Mouse (Mus musculus): Measurements from ENCODE around the gene Ftsj3. TPM values are rescaled to one million over a fixed set of nuclear protein-coding genes. Genes with fewer than 3 reads are reported as not detected.
"Not testable (repeated sequence)": the region's sequence is repeated elsewhere in the genome, so short reads cannot be mapped to it uniquely, and the experiment has no call there.

The Ftsj3 gene
- polyA plus RNA-seq, 1 experiment from 2014 or later: 70.1 TPM

DNA sequence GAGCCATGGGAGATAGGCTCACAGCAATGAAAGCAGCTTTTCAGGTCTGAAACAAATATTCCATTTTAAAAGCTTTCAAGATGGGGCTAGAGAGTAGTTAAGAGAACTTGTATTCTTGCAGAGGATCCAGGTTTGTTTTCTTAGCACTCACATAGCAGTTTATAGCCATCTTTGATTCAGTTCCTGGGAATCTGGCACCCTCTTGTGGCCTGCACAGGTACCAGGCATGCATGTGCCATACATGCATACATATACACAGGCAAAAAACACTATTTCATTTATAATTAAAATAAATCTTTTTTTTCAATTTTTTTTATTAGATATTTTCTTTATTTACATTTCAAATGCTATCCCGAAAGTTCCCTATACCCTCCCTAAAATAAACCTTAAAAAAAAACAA is 9.0 kb downstream of the Ftsj3 start:
- Histone ChIP-seq H3K4me1 (replicated peaks; ENCODE audit: control insufficient read depth, insufficient read depth, low read length) (no peaks in the 10 kb centered on the region), H3K27ac (ENCODE audit: low read depth, low read length) (no peak overlapping the region), H3K27me3 (ENCODE audit: control insufficient read depth, insufficient read depth, low read length) (no peaks in the 10 kb centered on the region), H3K9ac (ENCODE audit: low read length) (no peak overlapping the region), H3K4me2 (ENCODE audit: low read depth, low read length, severe bottlenecking) (no peak overlapping the region), H3K36me3 (ENCODE audit: control insufficient read depth, insufficient read depth, low read length) (peaks cover 27% of the 10 kb centered on the region), H3K9me3 (ENCODE audit: control insufficient read depth, low read length) (no peaks in the 10 kb centered on the region), H3K4me3 (ENCODE audit: low read depth, low read length) (no peak overlapping the region)
- WGBS: 94% methylated on average over 1 of the region's 1 CpGs
- DNase-seq (ENCODE audit: low spot score): no peak
- ATAC-seq (replicated peaks; ENCODE audit: low FRiP score): no peak

DNA sequence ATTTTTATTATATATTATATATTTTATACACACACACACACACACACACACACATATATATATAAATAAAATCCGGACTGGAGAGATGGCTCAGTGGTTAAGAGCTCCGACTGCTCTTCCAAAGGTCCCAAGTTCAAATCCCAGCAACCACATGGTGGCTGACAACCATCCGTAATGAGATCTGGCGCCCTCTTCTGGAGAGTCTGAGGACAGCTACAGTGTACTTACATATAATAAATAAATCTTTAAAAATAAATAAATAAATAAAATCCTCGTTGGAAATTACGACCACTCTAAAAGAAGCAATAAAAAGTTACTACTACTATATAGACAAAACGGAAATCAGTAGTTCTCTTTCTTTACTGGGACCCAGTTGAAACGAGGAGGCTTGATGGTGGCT is 21.9 kb downstream of the Ftsj3 start:
- 83% methylated on average over 8 of the region's 8 CpGs for WGBS
- not testable (repeated sequence) for H3K4me1 ChIP-seq (replicated peaks; ENCODE audit: control insufficient read depth, insufficient read depth, low read length); DNase-seq (ENCODE audit: low spot score); H3K9me3 ChIP-seq (ENCODE audit: control insufficient read depth, low read length); H3K27ac ChIP-seq (ENCODE audit: low read depth, low read length); H3K9ac ChIP-seq (ENCODE audit: low read length); H3K4me3 ChIP-seq (ENCODE audit: low read depth, low read length); H3K4me2 ChIP-seq (ENCODE audit: low read depth, low read length, severe bottlenecking); ATAC-seq (replicated peaks; ENCODE audit: low FRiP score); H3K36me3 ChIP-seq (ENCODE audit: control insufficient read depth, insufficient read depth, low read length); H3K27me3 ChIP-seq (ENCODE audit: control insufficient read depth, insufficient read depth, low read length)

DNA sequence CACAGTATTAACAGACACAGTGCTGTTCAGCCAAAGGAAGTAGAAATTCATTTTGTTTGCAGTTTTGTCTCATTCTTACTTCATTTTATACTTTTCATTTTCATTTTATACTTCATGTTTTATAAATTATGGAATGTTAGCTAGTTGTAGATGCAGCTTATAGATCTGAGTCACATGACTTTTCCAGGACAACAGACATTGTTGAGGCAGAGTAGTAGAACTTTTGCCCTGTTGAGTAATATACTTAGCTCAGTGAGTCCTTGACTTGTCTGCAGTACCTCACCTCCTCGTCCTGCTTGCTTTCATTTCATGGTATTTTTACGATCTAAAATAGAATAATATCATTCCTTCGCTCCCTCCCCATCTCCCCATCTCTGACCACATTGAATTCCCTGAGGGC is 35.3 kb downstream of the Ftsj3 start:
- no peak overlapping the region for H3K27ac ChIP-seq (ENCODE audit: low read depth, low read length)
- peaks cover 2% of the 10 kb centered on the region; the same call in 1 of the 2 replicates for H3K4me1 ChIP-seq (replicated peaks; ENCODE audit: control insufficient read depth, insufficient read depth, low read length)
- WGBS: 96% methylated on average over 3 of the region's 3 CpGs
- ATAC-seq (replicated peaks; ENCODE audit: low FRiP score) (no peak), DNase-seq (ENCODE audit: low spot score) (no peak)
- H3K4me3 ChIP-seq (ENCODE audit: low read depth, low read length): no peak overlapping the region
- H3K9ac ChIP-seq (ENCODE audit: low read length): no peak overlapping the region
- no peaks in the 10 kb centered on the region for H3K27me3 ChIP-seq (ENCODE audit: control insufficient read depth, insufficient read depth, low read length)
- H3K9me3 ChIP-seq (ENCODE audit: control insufficient read depth, low read length): no peaks in the 10 kb centered on the region
- no peak overlapping the region for H3K4me2 ChIP-seq (ENCODE audit: low read depth, low read length, severe bottlenecking)
- H3K36me3 ChIP-seq (ENCODE audit: control insufficient read depth, insufficient read depth, low read length): no peaks in the 10 kb centered on the region; the same call in 1 of the 2 replicates

DNA sequence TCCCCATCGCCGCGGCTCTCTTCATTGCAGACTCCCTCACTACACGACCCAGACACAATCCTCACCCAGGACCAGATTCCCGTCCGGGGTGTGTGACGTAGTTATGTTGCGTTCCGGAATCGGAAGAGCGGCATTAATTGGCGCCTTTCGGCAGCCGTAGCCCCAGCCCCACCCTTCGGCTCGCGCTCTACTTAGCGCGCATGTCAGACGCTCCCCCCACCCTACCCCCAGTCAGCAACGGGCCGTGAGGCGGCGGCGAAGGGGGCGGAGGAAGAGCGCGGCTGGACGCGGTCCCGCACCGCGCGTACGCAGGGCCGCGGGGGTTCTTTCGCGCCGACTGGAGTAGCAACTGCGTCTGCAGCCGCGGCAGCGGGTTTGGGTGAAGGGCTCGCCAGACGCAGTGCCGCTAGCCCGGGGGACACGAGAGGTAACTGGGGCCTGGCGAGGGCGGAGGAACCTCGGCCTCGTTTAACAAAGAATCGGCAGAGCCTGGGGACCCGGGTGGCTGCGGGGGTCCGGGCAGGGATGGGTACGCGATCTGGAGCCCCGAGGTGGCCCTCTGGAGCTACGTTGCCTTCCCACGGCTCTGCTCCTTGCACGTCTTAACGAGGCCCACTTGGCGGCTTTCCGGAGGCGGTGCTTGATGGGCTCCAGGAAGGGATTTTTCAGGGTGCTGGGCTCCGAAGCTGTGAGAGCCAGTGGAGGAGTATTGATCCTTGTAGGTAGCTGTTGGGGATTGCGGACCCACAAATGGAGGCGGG is 39.0 kb downstream of the Ftsj3 start, which contains the start of gene Ddx42:
TSS of gene Ddx42 (plus strand) at position 197 of the 761 bp plus-strand sequence.
- no peaks in the 10 kb centered on the region for H3K9me3 ChIP-seq (ENCODE audit: control insufficient read depth, low read length)
- peak within 1 kb of the TSS; percentile 98 for H3K4me3 ChIP-seq (ENCODE audit: low read depth, low read length)
- peak within 1 kb of the TSS; percentile 74 for H3K4me2 ChIP-seq (ENCODE audit: low read depth, low read length, severe bottlenecking)
- peak within 1 kb of the TSS; percentile 92 for H3K9ac ChIP-seq (ENCODE audit: low read length)
- H3K4me1 ChIP-seq (replicated peaks; ENCODE audit: control insufficient read depth, insufficient read depth, low read length): peaks cover 7% of the 10 kb centered on the region; the same call in 1 of the 2 replicates
- DNase-seq (ENCODE audit: low spot score): peak; percentile 95
- no peaks in the 10 kb centered on the region for H3K36me3 ChIP-seq (ENCODE audit: control insufficient read depth, insufficient read depth, low read length)
- WGBS: under 1% methylated on average over 70 of the region's 70 CpGs
- peak within 1 kb of the TSS; percentile 94 for H3K27ac ChIP-seq (ENCODE audit: low read depth, low read length)
- peak; percentile 94 for ATAC-seq (replicated peaks; ENCODE audit: low FRiP score)
- no peaks in the 10 kb centered on the region for H3K27me3 ChIP-seq (ENCODE audit: control insufficient read depth, insufficient read depth, low read length)

DNA sequence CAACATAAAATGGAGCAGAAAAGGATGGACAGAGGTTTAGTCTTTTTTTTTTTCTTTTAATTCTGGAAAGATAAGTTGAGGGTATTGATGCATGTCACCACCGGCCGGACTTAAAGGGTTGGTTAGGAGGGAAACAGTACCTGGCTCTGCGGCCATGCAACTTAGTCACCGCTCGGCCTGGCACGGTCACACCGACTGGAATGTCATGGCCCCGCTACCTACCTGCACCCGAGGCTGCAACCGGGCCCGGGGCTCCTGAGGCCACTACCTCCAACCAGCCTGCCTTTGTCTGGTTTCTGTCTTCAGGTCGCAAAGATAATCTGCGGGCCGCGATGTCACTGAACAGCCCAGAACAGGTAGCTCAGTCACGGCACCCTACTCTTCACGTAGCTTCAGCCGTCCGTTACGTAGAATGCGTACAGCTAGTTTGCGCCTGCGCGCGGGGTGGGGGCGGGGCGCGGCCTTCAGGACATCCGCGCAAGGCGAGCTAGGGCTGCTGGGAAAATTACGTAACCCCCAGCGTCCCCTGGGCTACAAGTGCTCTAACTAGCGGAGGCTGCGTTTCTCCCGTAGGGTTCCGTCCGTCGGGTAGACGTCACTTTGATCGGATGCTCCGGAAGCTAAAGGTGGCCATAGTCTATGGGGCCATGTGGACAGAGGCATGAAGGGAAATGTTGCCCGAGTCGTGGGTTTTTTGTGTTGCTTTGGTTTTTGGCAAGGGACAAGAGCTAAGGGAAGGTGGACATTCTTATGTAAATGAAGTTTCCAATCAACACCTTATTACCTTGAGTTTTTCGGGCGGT is 39.8 kb downstream of the Ftsj3 start, which contains the start of gene Ccdc47:
TSS of gene Ccdc47 (minus strand) at position 418 of the 803 bp plus-strand sequence.
- Histone ChIP-seq H3K9ac (ENCODE audit: low read length) (peak within 1 kb of the TSS; percentile 92), H3K4me2 (ENCODE audit: low read depth, low read length, severe bottlenecking) (peak within 1 kb of the TSS; percentile 74), H3K9me3 (ENCODE audit: control insufficient read depth, low read length) (no peaks in the 10 kb centered on the region), H3K4me3 (ENCODE audit: low read depth, low read length) (peak within 1 kb of the TSS; percentile 98), H3K27me3 (ENCODE audit: control insufficient read depth, insufficient read depth, low read length) (no peaks in the 10 kb centered on the region), H3K36me3 (ENCODE audit: control insufficient read depth, insufficient read depth, low read length) (no peaks in the 10 kb centered on the region), H3K27ac (ENCODE audit: low read depth, low read length) (peak within 1 kb of the TSS; percentile 94), H3K4me1 (replicated peaks; ENCODE audit: control insufficient read depth, insufficient read depth, low read length) (peaks cover 7% of the 10 kb centered on the region; the same call in 1 of the 2 replicates)
- ATAC-seq (replicated peaks; ENCODE audit: low FRiP score) (peak; percentile 97), DNase-seq (ENCODE audit: low spot score) (peak; percentile 97)
- WGBS: under 1% methylated on average over 46 of the region's 46 CpGs

DNA sequence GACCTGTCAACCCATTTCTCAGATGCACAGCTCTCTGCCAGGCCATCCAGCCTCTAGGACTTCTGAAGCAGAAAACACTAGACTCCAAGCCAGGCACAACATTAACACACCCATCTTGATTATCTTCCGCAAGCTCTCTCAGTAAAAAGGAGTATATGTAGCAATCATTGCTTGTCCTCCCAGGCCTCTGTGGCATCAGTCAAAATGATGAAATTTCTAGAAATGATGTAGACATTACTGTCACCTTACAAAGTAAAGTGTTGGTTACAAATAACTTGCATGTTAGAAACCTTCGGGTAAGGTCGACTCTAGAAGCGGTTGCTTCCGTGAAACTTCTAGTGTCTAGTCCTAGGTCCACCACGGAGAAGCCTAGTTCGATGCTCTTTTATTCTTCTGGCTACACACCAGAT is 40.4 kb downstream of the Ftsj3 start:
- DNase-seq (ENCODE audit: low spot score) (no peak), ATAC-seq (replicated peaks; ENCODE audit: low FRiP score) (no peak)
- WGBS: 36% methylated on average over 7 of the region's 7 CpGs
- H3K4me3 ChIP-seq (ENCODE audit: low read depth, low read length): peak overlapping the region; percentile 98
- no peak overlapping the region for H3K27ac ChIP-seq (ENCODE audit: low read depth, low read length)
- peak overlapping the region; percentile 92 for H3K9ac ChIP-seq (ENCODE audit: low read length)
- no peaks in the 10 kb centered on the region for H3K27me3 ChIP-seq (ENCODE audit: control insufficient read depth, insufficient read depth, low read length)
- H3K9me3 ChIP-seq (ENCODE audit: control insufficient read depth, low read length): no peaks in the 10 kb centered on the region
- H3K4me2 ChIP-seq (ENCODE audit: low read depth, low read length, severe bottlenecking): peak overlapping the region; percentile 74
- no peaks in the 10 kb centered on the region for H3K36me3 ChIP-seq (ENCODE audit: control insufficient read depth, insufficient read depth, low read length)
- peaks cover 7% of the 10 kb centered on the region; the same call in 1 of the 2 replicates for H3K4me1 ChIP-seq (replicated peaks; ENCODE audit: control insufficient read depth, insufficient read depth, low read length)

DNA sequence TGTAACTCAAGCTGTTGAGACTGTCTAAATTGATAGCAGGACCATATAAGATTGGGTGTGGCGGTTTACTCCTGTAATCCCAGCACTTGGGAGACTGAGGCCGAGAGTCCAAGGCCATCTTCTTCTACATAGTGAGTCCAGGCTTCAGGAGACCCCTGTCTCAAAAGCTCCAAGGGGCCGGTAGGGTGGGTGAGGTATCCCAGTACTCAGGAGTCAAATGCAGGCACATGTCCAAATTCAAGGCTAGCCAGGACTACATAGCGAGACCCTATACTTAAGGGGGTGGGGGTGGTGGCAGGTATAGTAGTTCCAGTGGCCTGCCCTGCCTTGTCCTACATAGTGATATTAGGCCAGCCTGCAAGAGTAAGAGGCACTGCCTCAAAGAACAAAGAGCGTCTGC is 41.0 kb downstream of the Ftsj3 start:
- 93% methylated on average over 5 of the region's 5 CpGs for WGBS

DNA sequence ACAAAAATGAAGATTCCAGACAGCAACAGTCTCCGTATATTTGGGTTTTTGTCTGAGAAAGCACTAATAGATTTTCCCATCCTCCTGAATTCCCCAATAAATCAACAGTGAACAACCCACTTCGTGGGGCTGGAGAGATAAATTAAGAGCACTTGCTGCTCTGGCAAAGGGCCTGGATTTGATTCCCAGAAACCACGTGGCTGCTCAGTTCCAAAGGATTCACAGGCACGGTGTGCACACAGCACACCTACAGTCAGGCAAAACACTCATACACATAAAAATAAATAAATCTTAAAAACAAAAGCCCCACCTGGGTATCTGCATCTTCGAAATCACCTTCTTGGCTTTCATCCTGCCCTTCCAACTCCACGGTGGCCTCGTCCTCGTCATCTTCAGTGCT is 43.1 kb downstream of the Ftsj3 start:
- H3K9ac ChIP-seq (ENCODE audit: low read length): no peak overlapping the region
- no peak for DNase-seq (ENCODE audit: low spot score)
- no peak overlapping the region for H3K4me3 ChIP-seq (ENCODE audit: low read depth, low read length)
- peaks cover 3% of the 10 kb centered on the region; the same call in 1 of the 2 replicates for H3K36me3 ChIP-seq (ENCODE audit: control insufficient read depth, insufficient read depth, low read length)
- H3K27me3 ChIP-seq (ENCODE audit: control insufficient read depth, insufficient read depth, low read length): no peaks in the 10 kb centered on the region
- H3K4me1 ChIP-seq (replicated peaks; ENCODE audit: control insufficient read depth, insufficient read depth, low read length): peaks cover 5% of the 10 kb centered on the region; the same call in 1 of the 2 replicates
- H3K4me2 ChIP-seq (ENCODE audit: low read depth, low read length, severe bottlenecking): no peak overlapping the region
- no peak overlapping the region for H3K27ac ChIP-seq (ENCODE audit: low read depth, low read length)
- ATAC-seq (replicated peaks; ENCODE audit: low FRiP score): no peak
- H3K9me3 ChIP-seq (ENCODE audit: control insufficient read depth, low read length): no peaks in the 10 kb centered on the region
- WGBS: 96% methylated on average over 8 of the region's 8 CpGs

More for the DNA sequence above, 41.0 kb downstream of the Ftsj3 start:
- H3K9me3 ChIP-seq (ENCODE audit: control insufficient read depth, low read length): no peaks in the 10 kb centered on the region
- H3K27me3 ChIP-seq (ENCODE audit: control insufficient read depth, insufficient read depth, low read length): no peaks in the 10 kb centered on the region
- H3K4me2 ChIP-seq (ENCODE audit: low read depth, low read length, severe bottlenecking): peak overlapping the region; percentile 74; the same call in 1 of the 2 replicates
- no peak for ATAC-seq (replicated peaks; ENCODE audit: low FRiP score)
- H3K36me3 ChIP-seq (ENCODE audit: control insufficient read depth, insufficient read depth, low read length): no peaks in the 10 kb centered on the region
- H3K9ac ChIP-seq (ENCODE audit: low read length): peak overlapping the region; percentile 92; the same call in 1 of the 2 replicates
- no peak for DNase-seq (ENCODE audit: low spot score)
- peak overlapping the region; percentile 98; the same call in 1 of the 2 replicates for H3K4me3 ChIP-seq (ENCODE audit: low read depth, low read length)
- H3K27ac ChIP-seq (ENCODE audit: low read depth, low read length): no peak overlapping the region
- peaks cover 7% of the 10 kb centered on the region; the same call in 1 of the 2 replicates for H3K4me1 ChIP-seq (replicated peaks; ENCODE audit: control insufficient read depth, insufficient read depth, low read length)
